Mouse (Mus musculus): Measurements from ENCODE around the gene Zfp978. TPM values are rescaled to one million over a fixed set of nuclear protein-coding genes. Genes with fewer than 3 reads are reported as not detected.
"Not testable (repeated sequence)": the region's sequence is repeated elsewhere in the genome, so short reads cannot be mapped to it uniquely, and the experiment has no call there.

The Zfp978 gene
- polyA plus RNA-seq, 1 experiment from 2014 or later, result not detected

DNA sequence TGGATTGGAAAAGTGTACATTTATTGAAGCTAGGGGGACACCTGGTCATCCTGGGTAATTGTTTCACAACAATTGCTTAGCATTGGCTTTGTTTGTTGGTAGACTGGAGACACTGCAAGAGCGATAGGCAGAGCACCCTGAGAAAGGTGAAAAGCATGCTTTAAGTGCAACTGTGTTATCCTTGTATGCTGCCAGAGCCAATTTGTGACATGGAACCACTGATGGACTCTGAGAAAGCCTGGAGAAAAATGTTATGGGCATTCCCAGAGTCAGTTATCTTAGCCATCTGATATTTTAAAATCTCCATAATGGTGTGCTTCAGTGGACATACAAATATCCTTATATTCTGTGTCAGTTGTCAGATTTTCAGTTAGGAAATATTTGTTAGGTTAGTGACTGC is 60.2 kb downstream of the Zfp978 start:
- H3K4me1 ChIP-seq; H3K27me3 ChIP-seq; H3K36me3 ChIP-seq (ENCODE audit: poor library complexity, severe bottlenecking); H3K27ac ChIP-seq; ATAC-seq; H3K4me2 ChIP-seq; H3K4me3 ChIP-seq; H3K9ac ChIP-seq: not testable (repeated sequence)
- H3K9me3 ChIP-seq (replicated peaks), result peaks cover 71% of the 10 kb centered on the region
- WGBS, result 31% methylated on average over 1 of the region's 1 CpGs

GRCm38 (mm10) chr4:147423140-147423539 is 62.0 kb downstream of the Zfp978 start:
- no peak for ATAC-seq
- Histone ChIP-seq H3K9me3 (replicated peaks) (peaks cover 55% of the 10 kb centered on the region), H3K4me2 (no peak overlapping the region)

GRCm38 (mm10) chr4:147423641-147424298 is 62.7 kb downstream of the Zfp978 start:
- ATAC-seq, result no peak
- no peak overlapping the region for H3K4me2 ChIP-seq
- H3K27ac ChIP-seq, result no peak overlapping the region
- H3K27me3 ChIP-seq, result no peaks in the 10 kb centered on the region
- H3K9me3 ChIP-seq (replicated peaks), result peaks cover 54% of the 10 kb centered on the region
- 62% methylated on average over 4 of the region's 4 CpGs for WGBS
- no peak overlapping the region for H3K4me3 ChIP-seq
- H3K4me1 ChIP-seq, result no peaks in the 10 kb centered on the region
- no peak overlapping the region for H3K9ac ChIP-seq
- no peaks in the 10 kb centered on the region for H3K36me3 ChIP-seq (ENCODE audit: poor library complexity, severe bottlenecking)

More at GRCm38 (mm10) chr4:147423140-147423539, 62.0 kb downstream of the Zfp978 start:
- Histone ChIP-seq H3K4me3 (no peak overlapping the region), H3K4me1 (no peaks in the 10 kb centered on the region), H3K27me3 (no peaks in the 10 kb centered on the region), H3K9ac (no peak overlapping the region), H3K27ac (no peak overlapping the region), H3K36me3 (ENCODE audit: poor library complexity, severe bottlenecking) (no peaks in the 10 kb centered on the region)
- WGBS, result 49% methylated on average over 3 of the region's 3 CpGs

DNA sequence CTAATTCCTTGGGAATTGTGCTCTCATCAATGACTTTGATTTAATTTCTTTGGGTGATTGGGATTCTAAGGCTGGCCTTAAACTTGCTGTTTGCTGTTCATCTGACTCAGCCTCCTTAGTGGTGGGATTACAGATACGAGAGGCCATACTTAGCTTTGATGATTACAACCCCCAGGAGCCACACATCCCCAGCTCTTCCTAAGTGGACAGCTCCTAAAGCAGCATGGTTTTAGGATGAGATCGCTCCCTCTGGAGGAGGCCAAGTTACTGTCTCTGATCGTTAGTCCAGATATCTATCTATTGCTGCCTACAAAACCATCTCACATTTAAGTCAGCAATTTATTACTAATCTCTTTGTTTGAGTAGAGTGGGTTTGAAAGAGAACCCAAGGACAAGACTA is 63.3 kb downstream of the Zfp978 start:
- H3K27ac ChIP-seq; ATAC-seq; H3K27me3 ChIP-seq; H3K4me2 ChIP-seq; H3K36me3 ChIP-seq (ENCODE audit: poor library complexity, severe bottlenecking); H3K4me1 ChIP-seq; H3K9ac ChIP-seq; H3K4me3 ChIP-seq: not testable (repeated sequence)
- H3K9me3 ChIP-seq (replicated peaks), result peaks cover 53% of the 10 kb centered on the region
- WGBS, result 51% methylated on average over 3 of the region's 3 CpGs

- H3K4me3 ChIP-seq; H3K27ac ChIP-seq; H3K4me1 ChIP-seq; H3K4me2 ChIP-seq; H3K36me3 ChIP-seq (ENCODE audit: poor library complexity, severe bottlenecking); ATAC-seq; H3K27me3 ChIP-seq; H3K9ac ChIP-seq: not testable (repeated sequence)
- 52% methylated on average over 5 of the region's 5 CpGs for WGBS
- peaks cover 47% of the 10 kb centered on the region for H3K9me3 ChIP-seq (replicated peaks)
Observed at GRCm38 (mm10) chr4:147425615-147426347, 64.7 kb downstream of the Zfp978 start.

DNA sequence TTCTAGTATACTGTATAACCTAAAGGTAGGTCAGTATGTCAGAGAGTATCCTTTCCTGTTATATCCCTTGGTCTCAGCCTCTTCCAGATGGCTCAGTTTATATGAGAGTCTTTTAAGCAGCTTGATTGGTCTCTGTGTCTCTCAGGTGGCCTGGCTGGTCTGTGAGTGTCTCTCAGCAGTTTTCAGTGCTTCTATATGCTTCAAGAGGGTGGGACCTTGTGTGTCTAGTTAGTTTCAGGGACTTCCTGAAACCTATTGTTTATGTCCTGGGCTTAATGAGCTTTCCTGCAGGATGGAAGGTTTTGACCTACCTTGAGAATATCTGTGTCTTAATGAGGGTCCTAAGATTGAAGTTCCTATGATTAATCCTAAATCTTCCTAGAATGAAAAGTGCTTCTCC is 69.5 kb downstream of the Zfp978 start:
- H3K4me1 ChIP-seq, result no peaks in the 10 kb centered on the region

DNA sequence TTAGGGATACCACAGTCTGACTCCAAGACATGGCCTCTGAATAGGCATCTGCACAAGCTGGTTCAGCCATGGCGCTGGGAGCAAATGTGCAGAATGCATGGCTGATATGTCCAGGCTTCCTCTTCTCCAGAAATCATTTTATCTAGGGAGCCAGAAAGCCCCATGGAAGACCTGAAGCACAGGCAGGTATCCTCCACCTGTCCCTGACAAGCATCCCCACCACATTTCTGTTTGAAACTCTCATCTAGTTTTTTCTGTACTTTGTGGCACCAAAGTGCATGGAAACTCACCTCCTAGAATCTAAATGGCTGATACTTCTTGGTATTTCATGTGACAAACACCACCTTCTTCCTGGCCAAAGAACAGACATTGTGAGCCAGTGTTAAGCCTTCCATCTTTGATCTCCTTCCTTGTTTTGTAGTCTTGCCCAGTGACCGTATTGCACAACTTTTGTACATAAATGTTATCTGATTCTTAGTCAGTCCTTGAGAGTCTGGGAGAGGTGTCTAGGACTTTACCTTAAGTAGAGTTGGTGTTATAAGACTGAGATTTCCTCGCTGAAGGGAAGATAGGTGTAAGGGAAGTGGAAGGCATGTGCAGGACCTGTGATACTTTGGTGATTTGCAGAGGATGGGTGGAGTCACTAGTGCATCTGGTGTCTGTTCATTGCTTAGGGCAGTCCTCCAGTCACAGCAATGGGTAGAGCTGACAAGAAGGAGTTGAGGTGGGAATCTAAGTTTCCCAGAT is 70.8 kb downstream of the Zfp978 start:
- not testable (repeated sequence) for H3K9ac ChIP-seq; H3K4me3 ChIP-seq; H3K27ac ChIP-seq; H3K36me3 ChIP-seq (ENCODE audit: poor library complexity, severe bottlenecking); H3K27me3 ChIP-seq; H3K4me2 ChIP-seq; H3K4me1 ChIP-seq
- WGBS, result 73% methylated on average over 3 of the region's 3 CpGs
- ATAC-seq, result peak; percentile 33
- peaks cover 34% of the 10 kb centered on the region for H3K9me3 ChIP-seq (replicated peaks)

More for the DNA sequence above, 69.5 kb downstream of the Zfp978 start:
- H3K9me3 ChIP-seq (replicated peaks), result peaks cover 32% of the 10 kb centered on the region
- no peak overlapping the region for H3K9ac ChIP-seq
- H3K27me3 ChIP-seq, result no peaks in the 10 kb centered on the region
- H3K36me3 ChIP-seq (ENCODE audit: poor library complexity, severe bottlenecking), result no peaks in the 10 kb centered on the region
- H3K4me3 ChIP-seq, result no peak overlapping the region
- no peak for ATAC-seq
- no peak overlapping the region for H3K4me2 ChIP-seq
- no peak overlapping the region for H3K27ac ChIP-seq

DNA sequence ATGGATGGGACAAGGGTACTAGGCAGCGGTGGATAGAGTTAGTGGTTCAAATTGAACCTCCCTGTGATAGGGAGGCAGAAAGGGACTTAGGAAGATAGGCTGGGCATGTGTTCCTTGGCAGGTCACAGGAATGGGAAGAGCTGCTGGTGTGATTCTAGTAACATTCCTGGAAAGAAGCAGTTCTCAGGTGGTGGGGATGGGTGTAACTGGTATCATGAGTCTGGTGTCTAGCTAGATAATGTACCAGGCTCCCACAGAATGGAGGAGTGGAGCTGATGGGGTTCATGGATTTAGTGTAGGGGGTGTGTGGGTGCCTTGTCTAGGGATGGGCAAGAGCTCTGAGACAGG is 71.3 kb downstream of the Zfp978 start:
- no peaks in the 10 kb centered on the region for H3K36me3 ChIP-seq (ENCODE audit: poor library complexity, severe bottlenecking)
- H3K4me3 ChIP-seq, result no peak overlapping the region
- peak; percentile 28 for ATAC-seq
- no peaks in the 10 kb centered on the region for H3K4me1 ChIP-seq
- H3K9ac ChIP-seq, result no peak overlapping the region
- WGBS, result 92% methylated on average over 1 of the region's 1 CpGs
- no peak overlapping the region for H3K27ac ChIP-seq
- peaks cover 39% of the 10 kb centered on the region for H3K9me3 ChIP-seq (replicated peaks)
- no peak overlapping the region for H3K4me2 ChIP-seq
- no peaks in the 10 kb centered on the region for H3K27me3 ChIP-seq

- H3K4me3 ChIP-seq, result no peak overlapping the region
- 41% methylated on average over 3 of the region's 3 CpGs for WGBS
- no peaks in the 10 kb centered on the region for H3K27me3 ChIP-seq
- no peaks in the 10 kb centered on the region for H3K36me3 ChIP-seq (ENCODE audit: poor library complexity, severe bottlenecking)
- H3K27ac ChIP-seq, result no peak overlapping the region
- H3K4me1 ChIP-seq, result no peaks in the 10 kb centered on the region
- no peak overlapping the region for H3K9ac ChIP-seq
- peak; percentile 27; the same call in 1 of the 2 replicates for ATAC-seq
- H3K9me3 ChIP-seq (replicated peaks), result peaks cover 39% of the 10 kb centered on the region
- H3K4me2 ChIP-seq, result no peak overlapping the region
Observed at GRCm38 (mm10) chr4:147433017-147433416, 71.9 kb downstream of the Zfp978 start.

GRCm38 (mm10) chr4:147433874-147434273 is 72.8 kb downstream of the Zfp978 start:
- no peak for ATAC-seq
- Histone ChIP-seq H3K27me3 (no peaks in the 10 kb centered on the region), H3K9me3 (replicated peaks) (peaks cover 37% of the 10 kb centered on the region), H3K27ac (no peak overlapping the region), H3K4me3 (no peak overlapping the region), H3K36me3 (ENCODE audit: poor library complexity, severe bottlenecking) (no peaks in the 10 kb centered on the region), H3K9ac (no peak overlapping the region), H3K4me2 (no peak overlapping the region), H3K4me1 (no peaks in the 10 kb centered on the region)
- 45% methylated on average over 2 of the region's 2 CpGs for WGBS

All from forebrain, embryonic 13.5 days (tissue).